Mouse (Mus musculus) embryonic facial prominence, embryonic 10.5 days (tissue): ENCODE data around the gene Olfm1. TPM values are rescaled to one million over a fixed set of nuclear protein-coding genes. Genes with fewer than 3 reads are reported as not detected.
A peak's percentile ranks its signal among the peaks of the same experiment; 100 is the strongest.

Experiments
- DNase-seq: peaks from one replicate; pipeline ENCODE4 v3.0.0-alpha.2; 2017; ENCODE audit warnings: low spot score
- H3K27ac ChIP-seq: fragments of 300-500 bp; sonication (generic); replicated peaks from 2 replicates; pipeline ENCODE4 v1.5.1; 2016; ENCODE audit warnings: mild to moderate bottlenecking
- H3K27me3 ChIP-seq: fragments of 300-500 bp; sonication (generic); replicated peaks from 2 replicates; pipeline ENCODE4 v1.6.1; 2016; ENCODE audit warnings: low read depth, mild to moderate bottlenecking; ENCODE audit not compliant: poor library complexity, severe bottlenecking
- H3K36me3 ChIP-seq: fragments of 300-500 bp; sonication (generic); replicated peaks from 2 replicates; pipeline ENCODE4 v1.6.1; 2016; ENCODE audit warnings: mild to moderate bottlenecking, moderate library complexity
- H3K4me1 ChIP-seq: fragments of 300-500 bp; sonication (generic); 2 replicates; pipeline ENCODE4 v1.6.1; 2016
- H3K4me3 ChIP-seq: fragments of 300-500 bp; sonication (generic); 2 replicates; pipeline ENCODE4 v1.5.1; 2016; ENCODE audit warnings: mild to moderate bottlenecking, moderate library complexity
- H3K9me3 ChIP-seq: fragments of 300-500 bp; sonication (generic); 2 replicates; pipeline ENCODE4 v1.6.1; 2016; ENCODE audit warnings: mild to moderate bottlenecking
- WGBS: fragments of 180-500 bp; shearing (Covaris S2); methylation state at CpG from one replicate; pipeline ENCODE4 v1.1.7; 2016; 5-methylcytosine and 5-hydroxymethylcytosine counted together
- polyA plus RNA-seq: library from polyadenylated mRNA; unstranded; fragments of >200 nt; fragmentation: Nextera tagmentation; extraction: Ambion mirVana; gene quantifications from 2 replicates; pipeline ENCODE4 v1.2.1, GENCODE M21; 2016

Olfm1 gene
- polyA plus RNA-seq, result 16.8 and 20.4 TPM in 2 replicates

DNA sequence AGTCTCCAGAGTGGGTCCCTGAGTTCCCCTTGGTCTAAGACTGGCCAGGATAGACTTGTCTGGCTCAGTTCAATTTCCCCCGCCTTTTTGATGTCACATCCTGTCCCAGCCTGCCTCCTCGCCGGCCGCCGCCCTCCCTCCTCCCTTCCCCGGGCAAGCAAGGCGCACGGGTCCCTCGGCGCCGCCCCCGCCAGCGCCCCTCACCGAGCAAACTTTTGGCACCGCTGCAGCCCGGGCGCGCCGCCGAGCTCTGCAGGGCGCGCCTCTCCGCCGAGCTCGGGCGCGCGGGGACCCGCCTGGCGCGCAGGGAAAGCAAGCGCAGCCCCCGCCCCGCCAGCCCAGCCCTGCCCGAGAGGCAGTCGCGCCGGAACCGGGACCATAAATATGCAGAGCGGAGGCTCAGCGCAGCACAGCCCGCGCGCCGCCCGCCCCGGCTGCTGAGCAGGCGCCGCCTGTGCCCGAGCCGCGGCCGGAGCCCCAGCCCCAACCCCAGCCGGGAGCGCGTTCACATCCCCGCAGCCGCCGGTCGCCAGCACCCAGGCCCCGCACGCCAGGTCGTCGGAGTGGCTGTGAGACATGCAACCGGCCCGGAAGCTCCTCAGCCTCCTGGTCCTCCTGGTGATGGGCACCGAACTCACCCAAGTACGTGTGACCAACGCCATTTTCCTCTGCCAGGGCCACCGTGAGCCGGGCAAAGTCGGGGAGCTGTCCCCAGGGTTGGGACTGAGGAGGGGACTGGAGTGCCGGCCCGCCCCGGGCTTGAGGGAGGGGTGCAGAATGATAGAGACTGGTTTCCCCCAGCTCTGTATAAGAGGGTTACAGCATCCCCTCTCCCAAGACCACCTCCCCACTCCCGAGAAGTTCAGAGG lies at the start of gene Olfm1:
TSS of gene Olfm1 (plus strand) at position 172 of the 869 bp plus-strand sequence.
- Histone ChIP-seq H3K27me3 (peaks cover 39% of the 10 kb centered on the region), H3K9me3 (no peaks in the 10 kb centered on the region), H3K36me3 (no peaks in the 10 kb centered on the region), H3K27ac (peak within 1 kb of the TSS; percentile 81), H3K4me1 (peaks cover 25% of the 10 kb centered on the region), H3K4me3 (peak within 1 kb of the TSS; percentile 77)
- WGBS, result under 1% methylated on average over 76 of the region's 76 CpGs
- peak; percentile 73 for DNase-seq

GRCm38 (mm10) chr2:28143417-28144045 lies 49.3 kb upstream of the Olfm1 start:
- 66% methylated on average over 13 of the region's 13 CpGs for WGBS
- H3K27ac ChIP-seq, result peak overlapping the region; percentile 40; the same call in 1 of the 2 replicates
- DNase-seq, result no peak

GRCm38 (mm10) chr2:28145702-28146101 lies 47.1 kb upstream of the Olfm1 start:
- H3K9me3 ChIP-seq, result no peaks in the 10 kb centered on the region
- no peak for DNase-seq
- no peak overlapping the region for H3K4me3 ChIP-seq
- no peak overlapping the region for H3K27ac ChIP-seq
- 80% methylated on average over 5 of the region's 5 CpGs for WGBS
- H3K27me3 ChIP-seq, result no peaks in the 10 kb centered on the region
- H3K36me3 ChIP-seq, result no peaks in the 10 kb centered on the region
- H3K4me1 ChIP-seq, result peaks cover 47% of the 10 kb centered on the region

More at GRCm38 (mm10) chr2:28143417-28144045, 49.3 kb upstream of the Olfm1 start:
- H3K27me3 ChIP-seq, result no peaks in the 10 kb centered on the region
- peaks cover 40% of the 10 kb centered on the region for H3K4me1 ChIP-seq
- H3K9me3 ChIP-seq, result 0 out of 2 replicates have a peak, but pooled peaks cover 4% of the 10 kb centered on the region
- H3K36me3 ChIP-seq, result no peaks in the 10 kb centered on the region
- H3K4me3 ChIP-seq, result no peak overlapping the region

DNA sequence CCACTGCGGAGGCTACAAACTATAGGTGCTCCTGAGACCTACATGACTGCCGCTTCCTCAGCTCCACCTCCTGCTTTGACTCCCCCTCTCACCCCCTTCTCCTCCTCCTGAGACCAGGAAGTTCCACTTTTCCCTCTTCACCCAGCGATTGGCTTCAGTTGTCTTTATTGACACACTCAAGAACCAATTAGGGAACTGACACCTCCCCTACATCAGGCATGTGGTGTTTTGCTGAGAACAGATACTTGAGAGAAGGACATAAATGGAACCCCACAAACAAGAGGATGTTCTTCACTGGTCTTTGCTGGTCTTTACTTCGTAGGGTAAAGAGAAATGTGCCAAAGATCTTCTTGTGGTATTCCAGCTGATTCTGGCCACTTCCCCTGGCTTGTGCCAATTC lies 46.6 kb upstream of the Olfm1 start:
- no peaks in the 10 kb centered on the region for H3K27me3 ChIP-seq
- 74% methylated on average over 4 of the region's 4 CpGs for WGBS
- DNase-seq, result no peak

DNA sequence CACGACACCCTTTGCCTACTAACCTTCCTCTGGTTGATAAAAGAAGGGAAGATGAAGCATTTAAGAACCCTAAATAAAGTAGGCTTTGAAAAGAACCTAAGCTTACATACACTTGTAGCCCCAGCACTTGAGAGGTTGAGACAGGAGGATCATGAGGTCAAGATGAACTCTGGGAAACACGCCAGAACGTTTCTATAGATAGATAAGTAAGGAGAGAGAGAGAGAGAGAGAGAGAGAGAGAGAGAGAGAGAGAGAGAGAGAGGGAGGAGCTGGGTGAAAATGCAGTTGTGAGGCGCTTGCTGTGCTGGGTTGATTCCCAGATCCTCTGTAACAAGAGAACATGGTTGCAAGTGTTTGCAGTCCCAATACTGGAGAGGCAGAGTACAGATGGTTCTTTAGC lies 46.1 kb upstream of the Olfm1 start:
- no peak overlapping the region for H3K27ac ChIP-seq
- H3K27me3 ChIP-seq, result no peaks in the 10 kb centered on the region
- no peak overlapping the region for H3K4me3 ChIP-seq
- no peaks in the 10 kb centered on the region for H3K9me3 ChIP-seq
- no peaks in the 10 kb centered on the region for H3K36me3 ChIP-seq
- DNase-seq, result no peak
- peaks cover 41% of the 10 kb centered on the region for H3K4me1 ChIP-seq
- 81% methylated on average over 4 of the region's 4 CpGs for WGBS

More for the DNA sequence above, 46.6 kb upstream of the Olfm1 start:
- H3K27ac ChIP-seq, result no peak overlapping the region
- H3K36me3 ChIP-seq, result no peaks in the 10 kb centered on the region
- no peak overlapping the region for H3K4me3 ChIP-seq
- no peaks in the 10 kb centered on the region for H3K9me3 ChIP-seq
- H3K4me1 ChIP-seq, result peaks cover 47% of the 10 kb centered on the region

GRCm38 (mm10) chr2:28147248-28147794 lies 45.5 kb upstream of the Olfm1 start:
- no peak overlapping the region for H3K4me3 ChIP-seq
- no peak overlapping the region for H3K27ac ChIP-seq
- no peak for DNase-seq
- WGBS, result 86% methylated on average over 5 of the region's 5 CpGs
- no peaks in the 10 kb centered on the region for H3K27me3 ChIP-seq
- no peaks in the 10 kb centered on the region for H3K9me3 ChIP-seq
- H3K4me1 ChIP-seq, result peaks cover 37% of the 10 kb centered on the region
- H3K36me3 ChIP-seq, result no peaks in the 10 kb centered on the region

DNA sequence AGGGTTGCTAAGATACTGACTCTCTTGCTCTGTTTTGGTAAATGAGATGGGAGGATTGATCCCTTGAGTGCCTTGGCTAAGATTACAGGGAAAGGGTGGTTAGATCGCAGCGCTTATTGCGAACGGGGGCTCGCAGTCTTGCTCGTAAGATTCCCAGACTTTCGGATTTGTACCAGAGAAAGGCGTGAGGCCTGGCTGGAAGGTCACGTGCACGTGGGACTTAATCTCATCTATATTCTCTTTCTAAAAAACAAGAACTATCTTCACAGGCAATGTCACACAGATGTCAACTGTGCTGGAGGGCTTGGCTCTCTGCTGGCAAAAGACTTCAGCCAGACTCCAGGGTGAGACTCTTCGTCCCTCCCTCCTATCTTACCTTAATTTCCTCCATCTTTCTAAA lies 43.1 kb upstream of the Olfm1 start:
- Histone ChIP-seq H3K9me3 (0 out of 2 replicates have a peak, but pooled peaks cover 3% of the 10 kb centered on the region), H3K4me1 (peaks cover 23% of the 10 kb centered on the region; the same call in 1 of the 2 replicates), H3K27ac (no peak overlapping the region), H3K4me3 (no peak overlapping the region), H3K36me3 (no peaks in the 10 kb centered on the region), H3K27me3 (no peaks in the 10 kb centered on the region)
- 78% methylated on average over 11 of the region's 11 CpGs for WGBS
- DNase-seq, result no peak

- no peaks in the 10 kb centered on the region for H3K27me3 ChIP-seq
- peaks cover 20% of the 10 kb centered on the region for H3K4me1 ChIP-seq
- H3K27ac ChIP-seq, result no peak overlapping the region
- peak; percentile 46 for DNase-seq
- H3K9me3 ChIP-seq, result no peaks in the 10 kb centered on the region
- WGBS, result 70% methylated on average over 7 of the region's 7 CpGs
- no peak overlapping the region for H3K4me3 ChIP-seq
- H3K36me3 ChIP-seq, result no peaks in the 10 kb centered on the region
Measured at GRCm38 (mm10) chr2:28160568-28160967, 32.2 kb upstream of the Olfm1 start.

- DNase-seq, result no peak
- 0 out of 2 replicates have a peak overlapping the region, but pooled peaks have one; percentile 24 for H3K27ac ChIP-seq
Measured at GRCm38 (mm10) chr2:28165570-28165969, 27.2 kb upstream of the Olfm1 start.

DNA sequence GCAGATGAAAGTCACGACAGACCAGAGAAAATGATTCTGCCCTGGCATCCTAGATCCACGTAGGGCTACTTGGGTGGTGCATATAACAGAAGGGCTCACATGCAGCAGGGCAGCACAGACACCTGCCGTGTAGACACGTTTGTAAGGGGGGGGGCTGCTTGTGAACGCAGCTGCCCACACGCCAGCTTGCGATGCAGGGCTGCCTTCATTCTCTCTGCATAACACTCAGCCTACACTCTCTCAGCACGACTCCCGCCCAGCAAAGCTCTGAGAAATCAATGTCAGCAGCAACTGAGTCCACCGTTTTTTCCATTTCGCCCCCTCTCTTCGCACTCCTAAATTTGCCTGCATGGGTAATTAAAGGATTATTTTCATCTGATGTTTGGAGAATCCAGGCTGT lies 23.5 kb upstream of the Olfm1 start:
- WGBS, result 74% methylated on average over 12 of the region's 12 CpGs
- no peak overlapping the region for H3K27ac ChIP-seq

More at GRCm38 (mm10) chr2:28165570-28165969, 27.2 kb upstream of the Olfm1 start:
- peaks cover 27% of the 10 kb centered on the region for H3K4me1 ChIP-seq
- WGBS, result 48% methylated on average over 8 of the region's 8 CpGs
- no peaks in the 10 kb centered on the region for H3K27me3 ChIP-seq
- no peak overlapping the region for H3K4me3 ChIP-seq
- H3K9me3 ChIP-seq, result no peaks in the 10 kb centered on the region
- no peaks in the 10 kb centered on the region for H3K36me3 ChIP-seq

GRCm38 (mm10) chr2:28171962-28172361 lies 20.8 kb upstream of the Olfm1 start:
- H3K4me3 ChIP-seq, result no peak overlapping the region
- H3K9me3 ChIP-seq, result no peaks in the 10 kb centered on the region
- DNase-seq, result no peak
- H3K27ac ChIP-seq, result no peak overlapping the region
- H3K36me3 ChIP-seq, result no peaks in the 10 kb centered on the region
- H3K27me3 ChIP-seq, result no peaks in the 10 kb centered on the region
- 0 out of 2 replicates have a peak, but pooled peaks cover 2% of the 10 kb centered on the region for H3K4me1 ChIP-seq
- 82% methylated on average over 6 of the region's 6 CpGs for WGBS

More for the DNA sequence above, 23.5 kb upstream of the Olfm1 start:
- no peaks in the 10 kb centered on the region for H3K27me3 ChIP-seq
- H3K36me3 ChIP-seq, result no peaks in the 10 kb centered on the region
- H3K9me3 ChIP-seq, result no peaks in the 10 kb centered on the region
- H3K4me1 ChIP-seq, result peaks cover 13% of the 10 kb centered on the region; the same call in 1 of the 2 replicates
- H3K4me3 ChIP-seq, result no peak overlapping the region
- DNase-seq, result no peak
